8 mouse cellular contexts compared by ENCODE assay signal in genomic region chr17:57029691-57030090, GRCm38 (mm10). TPM values are rescaled to one million over a fixed set of nuclear protein-coding genes. Genes with fewer than 3 reads are reported as not detected.
DNase-seq lines count a peak whose midpoint lies in the region; ATAC-seq and TF ChIP-seq lines count a peak whose summit lies in the region.
"Had no signal": no experiment of that assay in that cellular context is flagged by ENCODE, and none has a peak within 500 bp of the region (broad histone marks: within the 10 kb centered on the region; RNA-seq: fewer than 3 reads in every experiment).

No protein-coding gene starts in this region.

- peak overlapping the region; percentile 93 for H3K4me2 ChIP-seq in forebrain, embryonic 13.5 days
- H3K4me2 ChIP-seq in kidney, embryonic 15.5 days: peak overlapping the region; percentile 87
- H3K4me2 ChIP-seq in midbrain, embryonic 15.5 days: peak overlapping the region; percentile 69

- H3K9ac ChIP-seq in ES-E14 (ENCODE audit: insufficient read depth, low read depth, low read length, poor library complexity, severe bottlenecking): peak overlapping the region; percentile 98
- H3K9ac ChIP-seq in forebrain, embryonic 13.5 days: peak overlapping the region; percentile 99
- peak overlapping the region; percentile 100 for H3K9ac ChIP-seq in kidney, embryonic 15.5 days
- H3K9ac ChIP-seq in midbrain, embryonic 15.5 days: peak overlapping the region; percentile 98

- no peak for TF ChIP-seq CTCF in C2C12 (IDR thresholded peaks at IDR 0.05; ENCODE audit: control insufficient read depth, insufficient read depth, insufficient read length)

- in situ Hi-C loops in ES-E14 (cut with MboI; ENCODE audit: low sequenced_read_pairs in 2 of 2, unreplicated experiment in 2 of 2): no loop called here

- no peaks in the 10 kb centered on the region for H3K9me3 ChIP-seq in ES-E14 (ENCODE audit: control insufficient read depth, insufficient read depth, low read depth, low read length)
- no peaks in the 10 kb centered on the region for H3K9me3 ChIP-seq in forebrain, embryonic 13.5 days (replicated peaks)
- no peaks in the 10 kb centered on the region for H3K9me3 ChIP-seq in kidney, embryonic 15.5 days (replicated peaks)
- H3K9me3 ChIP-seq in midbrain, embryonic 15.5 days: no peaks in the 10 kb centered on the region

- no peaks in the 10 kb centered on the region for H3K27me3 ChIP-seq in C2C12 (ENCODE audit: control insufficient read depth, insufficient read depth, insufficient read length)
- no peaks in the 10 kb centered on the region for H3K27me3 ChIP-seq in forebrain, embryonic 13.5 days
- no peaks in the 10 kb centered on the region for H3K27me3 ChIP-seq in kidney, embryonic 15.5 days
- no peaks in the 10 kb centered on the region for H3K27me3 ChIP-seq in midbrain, embryonic 15.5 days (replicated peaks)

- ATAC-seq in forebrain, embryonic 13.5 days: no peak
- no peak for ATAC-seq in kidney, embryonic 15.5 days (replicated peaks; ENCODE audit: low FRiP score)
- no peak for ATAC-seq in midbrain, embryonic 15.5 days (replicated peaks)

- H3K4me3 ChIP-seq in C2C12 (ENCODE audit: insufficient read depth, poor library complexity, severe bottlenecking) (peak overlapping the region; percentile 93), ES-E14 (ENCODE audit: insufficient read depth in 1 of 2, low read depth in 1 of 2, low read length in 2 of 2, poor library complexity in 1 of 2, severe bottlenecking in 1 of 2) (peak overlapping the region; percentile 95 to 99)
- H3K4me3 ChIP-seq in forebrain, embryonic 13.5 days: peak overlapping the region; percentile 87
- H3K4me3 ChIP-seq in kidney, embryonic 15.5 days (replicated peaks): peak overlapping the region; percentile 97
- peak overlapping the region; percentile 88 for H3K4me3 ChIP-seq in midbrain, embryonic 15.5 days

- H3ac ChIP-seq in C2C12 (ENCODE audit: control insufficient read depth, insufficient read length, low read depth): peak overlapping the region; percentile 93

- H3K79me3 ChIP-seq in C2C12 (ENCODE audit: low read depth): peaks cover 39% of the 10 kb centered on the region

- H3K36me3 ChIP-seq in C2C12 (ENCODE audit: control insufficient read depth, insufficient read depth) (peaks cover 37% of the 10 kb centered on the region), ES-E14 (ENCODE audit: control insufficient read depth, insufficient read depth, low read length, poor library complexity, severe bottlenecking) (peaks cover 38% of the 10 kb centered on the region)
- H3K36me3 ChIP-seq in forebrain, embryonic 13.5 days (ENCODE audit: poor library complexity, severe bottlenecking): peaks cover 43% of the 10 kb centered on the region
- H3K36me3 ChIP-seq in kidney, embryonic 15.5 days: peaks cover 43% of the 10 kb centered on the region
- peaks cover 32% of the 10 kb centered on the region; the same call in 1 of the 2 replicates for H3K36me3 ChIP-seq in midbrain, embryonic 15.5 days (replicated peaks)

- WGBS in forebrain, embryonic 13.5 days: 46% methylated on average over 8 of the region's 8 CpGs
- WGBS in kidney, embryonic 15.5 days: 21% methylated on average over 8 of the region's 8 CpGs
- WGBS in midbrain, embryonic 15.5 days: 46% methylated on average over 8 of the region's 8 CpGs

- peaks cover 3 to 7% of the 10 kb centered on the region in 2 experiments; a peak in 1 of 4 replicates for H3K4me1 ChIP-seq in ES-E14 (ENCODE audit: control insufficient read depth in 2 of 2, insufficient read depth in 2 of 2, low read length in 2 of 2, poor library complexity in 1 of 2)
- H3K4me1 ChIP-seq in forebrain, embryonic 13.5 days: peaks cover 21% of the 10 kb centered on the region
- H3K4me1 ChIP-seq in kidney, embryonic 15.5 days: peaks cover 28% of the 10 kb centered on the region
- H3K4me1 ChIP-seq in midbrain, embryonic 15.5 days: peaks cover 17% of the 10 kb centered on the region

- H3K27ac ChIP-seq in ES-E14 (ENCODE audit: insufficient read depth, low read depth, low read length, poor library complexity, severe bottlenecking): no peak overlapping the region
- no peak overlapping the region for H3K27ac ChIP-seq in forebrain, embryonic 13.5 days
- H3K27ac ChIP-seq in kidney, embryonic 15.5 days: peak overlapping the region; percentile 93; the same call in 1 of the 2 replicates
- H3K27ac ChIP-seq in midbrain, embryonic 15.5 days: no peak overlapping the region

- H3K79me2 ChIP-seq in C2C12 (ENCODE audit: control insufficient read depth, insufficient read depth): peaks cover 62% of the 10 kb centered on the region

- DNase-seq in ES-E14 (ENCODE audit: low read depth, low spot score): no peak
- no peak for DNase-seq in retina, embryonic 14.5 days (ENCODE audit: low spot score)
- DNase-seq in B cell, adult 2 months: no peak

TF ChIP-seq in C2C12, 6 proteins besides CTCF, POLR2A, EP300 and RAD21:
- no peak for TF ChIP-seq CEBPB (IDR thresholded peaks at IDR 0.05; ENCODE audit: low read depth)
- TF ChIP-seq MYOG (IDR thresholded peaks at IDR 0.05; ENCODE audit: control insufficient read depth, extremely low read depth, insufficient read length): no peak
- no peak for TF ChIP-seq MYOD1 (IDR thresholded peaks at IDR 0.05; ENCODE audit: control insufficient read depth, insufficient read length, low read depth)
- TF ChIP-seq FOSL1 (IDR thresholded peaks at IDR 0.05; ENCODE audit: insufficient read depth, low read length, poor library complexity, severe bottlenecking): no peak
- TF ChIP-seq MAX (IDR thresholded peaks at IDR 0.05): no peak
- TF ChIP-seq USF1 (IDR thresholded peaks at IDR 0.05; ENCODE audit: low read depth): no peak

TF ChIP-seq in ES-E14, 5 proteins besides CTCF, POLR2A, EP300 and RAD21:
- no peak for TF ChIP-seq HCFC1 (IDR thresholded peaks at IDR 0.05; ENCODE audit: borderline replicate concordance, insufficient read depth, low read length)
- no peak for TF ChIP-seq ZC3H11A (IDR thresholded peaks at IDR 0.05; ENCODE audit: borderline replicate concordance, low read depth, low read length)
- no peak for TF ChIP-seq ZNF384 (IDR thresholded peaks at IDR 0.05; ENCODE audit: low read depth, low read length)
- no peak for TF ChIP-seq CHD2 (IDR thresholded peaks at IDR 0.05; ENCODE audit: low read depth, low read length)
- no peak for TF ChIP-seq MAFK (IDR thresholded peaks at IDR 0.05; ENCODE audit: insufficient read depth, low read depth, low read length)

RNA-seq across cellular contexts. Expression of gene Khsrp, which starts 1.6 kb away (rescaled TPM):
- polyA plus RNA-seq in C2C12 (2012; fragmentation: generic; extraction: Trizol): 68.5 TPM
- 81.7 and 82.3 TPM in 2 replicates for total RNA-seq in ES-E14 (2012; rRNA removed)
- 36.4 and 39.1 TPM in 2 replicates for polyA plus RNA-seq in forebrain, embryonic 13.5 days (2015; fragmentation: Nextera tagmentation; extraction: Ambion mirVana)
- 46.1 TPM in 2 replicates for polyA plus RNA-seq in kidney, embryonic 15.5 days (2015; fragmentation: Nextera tagmentation; extraction: Ambion mirVana)
- 29.9 and 30.5 TPM in 2 replicates for polyA plus RNA-seq in midbrain, embryonic 15.5 days (2015; fragmentation: Nextera tagmentation; extraction: Ambion mirVana)

RNA-seq across cellular contexts. Expression of gene Slc25a41, which starts 11.8 kb away (rescaled TPM):
- polyA plus RNA-seq in C2C12 (2012; fragmentation: generic; extraction: Trizol): not detected
- total RNA-seq in ES-E14 (2012; rRNA removed): 0.37 and 0.40 TPM in 2 replicates
- not detected in 2 replicates for polyA plus RNA-seq in forebrain, embryonic 13.5 days (2015; fragmentation: Nextera tagmentation; extraction: Ambion mirVana)
- 0.26 TPM in 1 of 2 replicates, not detected in the other for polyA plus RNA-seq in kidney, embryonic 15.5 days (2015; fragmentation: Nextera tagmentation; extraction: Ambion mirVana)
- polyA plus RNA-seq in midbrain, embryonic 15.5 days (2015; fragmentation: Nextera tagmentation; extraction: Ambion mirVana): not detected in 2 replicates
- total RNA-seq: hematopoietic stem cell, adult 5-6 weeks had no signal

RNA-seq across cellular contexts. Expression of gene Gm17949, which starts 18.4 kb away (rescaled TPM):
- not detected for polyA plus RNA-seq in C2C12 (2012; fragmentation: generic; extraction: Trizol)
- not detected in 2 replicates for total RNA-seq in ES-E14 (2012; rRNA removed)
- polyA plus RNA-seq in forebrain, embryonic 13.5 days (2015; fragmentation: Nextera tagmentation; extraction: Ambion mirVana): 0.52 and 0.54 TPM in 2 replicates
- 0.30 and 0.37 TPM in 2 replicates for polyA plus RNA-seq in kidney, embryonic 15.5 days (2015; fragmentation: Nextera tagmentation; extraction: Ambion mirVana)
- polyA plus RNA-seq in midbrain, embryonic 15.5 days (2015; fragmentation: Nextera tagmentation; extraction: Ambion mirVana): 0.43 and 0.73 TPM in 2 replicates
- total RNA-seq: hematopoietic stem cell, adult 5-6 weeks had no signal

RNA-seq across cellular contexts. Expression of gene Gtf2f1, which starts 18.6 kb away (rescaled TPM):
- 76.8 TPM for polyA plus RNA-seq in C2C12 (2012; fragmentation: generic; extraction: Trizol)
- 71.6 and 101 TPM in 2 replicates for total RNA-seq in ES-E14 (2012; rRNA removed)
- 77.6 and 85.6 TPM in 2 replicates for polyA plus RNA-seq in forebrain, embryonic 13.5 days (2015; fragmentation: Nextera tagmentation; extraction: Ambion mirVana)
- 64.0 and 70.3 TPM in 2 replicates for polyA plus RNA-seq in kidney, embryonic 15.5 days (2015; fragmentation: Nextera tagmentation; extraction: Ambion mirVana)
- 76.8 TPM in 2 replicates for polyA plus RNA-seq in midbrain, embryonic 15.5 days (2015; fragmentation: Nextera tagmentation; extraction: Ambion mirVana)

RNA-seq across cellular contexts. Expression of gene Crb3, which starts 29.2 kb away (rescaled TPM):
- polyA plus RNA-seq in C2C12 (2012; fragmentation: generic; extraction: Trizol): not detected
- 6.2 and 15.4 TPM in 2 replicates for total RNA-seq in ES-E14 (2012; rRNA removed)
- 0.68 and 2.1 TPM in 2 replicates for polyA plus RNA-seq in forebrain, embryonic 13.5 days (2015; fragmentation: Nextera tagmentation; extraction: Ambion mirVana)
- polyA plus RNA-seq in kidney, embryonic 15.5 days (2015; fragmentation: Nextera tagmentation; extraction: Ambion mirVana): 49.9 and 52.7 TPM in 2 replicates
- polyA plus RNA-seq in midbrain, embryonic 15.5 days (2015; fragmentation: Nextera tagmentation; extraction: Ambion mirVana): 1.5 and 2.0 TPM in 2 replicates
- total RNA-seq: hematopoietic stem cell, adult 5-6 weeks had no signal
